Mouse (Mus musculus): ENCODE data around the gene Enkd1. TPM values are rescaled to one million over a fixed set of nuclear protein-coding genes. Genes with fewer than 3 reads are reported as not detected.
A peak's percentile ranks its signal among the peaks of the same experiment; 100 is the strongest.

Gene Enkd1
- total RNA-seq, 2 experiments from 2014 or later = 5.3 to 5.9 TPM

DNA sequence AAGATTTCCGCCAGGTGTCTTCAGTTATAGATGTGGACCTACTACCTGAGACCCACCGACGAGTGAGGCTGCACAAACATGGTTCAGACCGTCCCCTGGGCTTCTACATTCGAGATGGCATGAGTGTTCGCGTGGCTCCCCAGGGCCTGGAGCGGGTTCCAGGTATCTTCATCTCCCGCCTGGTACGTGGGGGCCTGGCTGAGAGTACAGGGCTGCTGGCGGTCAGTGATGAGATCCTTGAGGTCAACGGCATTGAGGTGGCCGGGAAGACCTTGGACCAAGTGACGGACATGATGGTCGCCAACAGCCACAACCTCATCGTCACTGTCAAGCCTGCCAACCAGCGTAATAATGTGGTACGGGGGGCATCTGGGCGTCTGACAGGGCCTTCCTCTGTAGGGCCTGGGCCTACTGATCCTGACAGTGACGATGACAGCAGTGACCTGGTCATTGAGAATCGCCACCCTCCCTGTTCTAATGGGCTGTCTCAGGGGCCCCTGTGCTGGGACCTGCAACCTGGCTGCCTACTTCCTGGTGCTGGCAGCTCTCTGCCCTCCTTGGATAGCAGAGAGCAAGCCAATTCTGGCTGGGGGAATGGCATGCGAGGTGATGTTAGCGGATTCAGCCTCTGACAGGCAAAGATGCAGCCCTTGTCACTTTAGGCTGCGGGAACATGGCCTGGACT lies 5.1 kb downstream of the Enkd1 start:
- ATAC-seq (ENCODE audit: poor library complexity, severe bottlenecking) = no peak

DNA sequence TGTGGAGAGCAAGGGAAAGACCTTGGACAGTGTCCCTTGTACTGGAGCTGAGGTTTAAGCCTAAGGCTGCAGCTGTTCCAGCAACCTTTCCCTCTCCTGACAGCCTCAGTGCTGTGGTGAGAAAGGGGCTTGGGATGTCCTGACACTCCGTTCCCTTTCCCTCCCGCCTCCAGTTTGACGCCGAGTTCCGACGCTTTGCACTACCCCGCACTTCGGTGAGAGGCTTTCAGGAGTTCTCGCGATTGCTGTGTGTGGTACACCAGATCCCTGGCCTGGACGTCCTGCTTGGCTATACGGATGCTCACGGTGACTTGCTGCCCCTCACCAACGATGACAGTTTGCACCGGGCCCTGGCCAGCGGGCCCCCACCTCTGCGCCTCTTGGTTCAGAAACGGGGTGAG lies 6.0 kb downstream of the Enkd1 start:
- ATAC-seq (ENCODE audit: poor library complexity, severe bottlenecking) = no peak

DNA sequence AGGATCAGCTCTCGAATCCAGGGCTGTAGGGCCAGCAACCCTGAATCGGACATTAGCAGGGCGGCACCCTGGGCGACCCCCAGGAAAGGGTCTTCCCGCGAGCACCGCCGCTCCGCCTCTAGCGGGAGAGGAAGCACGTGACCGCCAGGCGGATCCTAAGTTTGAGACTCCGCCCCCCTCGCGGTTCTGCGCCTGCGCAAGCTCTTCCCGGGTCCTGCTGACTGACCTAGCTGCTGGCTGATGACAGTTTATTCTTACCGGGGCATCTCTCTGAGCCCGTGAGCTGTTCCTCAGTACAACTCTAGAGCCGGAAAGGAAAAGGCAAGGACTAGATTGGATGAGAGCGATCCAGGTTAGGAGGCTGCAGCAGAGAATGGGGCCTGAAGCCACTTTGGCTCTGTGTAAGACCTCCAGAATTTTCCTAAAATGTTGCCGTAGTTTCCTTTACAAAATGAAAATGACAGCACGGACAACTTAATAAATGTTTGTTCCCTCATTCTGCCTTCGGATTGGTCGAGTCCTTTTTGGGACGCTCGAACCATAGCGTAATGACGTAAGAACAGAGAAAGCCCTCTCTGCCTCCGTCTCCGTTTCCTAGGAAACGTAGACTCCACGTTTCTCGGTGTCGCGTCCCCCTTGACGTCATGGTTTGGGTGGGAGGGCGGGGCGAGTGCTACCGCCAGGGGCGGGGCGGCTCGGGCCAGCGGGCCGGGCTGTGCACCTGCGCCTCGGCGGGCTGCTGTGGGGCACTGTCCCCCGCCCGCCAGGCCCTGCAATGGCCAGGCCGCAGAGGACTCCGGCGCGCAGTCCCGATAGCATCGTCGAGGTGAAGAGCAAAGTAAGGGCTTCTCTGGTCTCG lies 6.8 kb downstream of the Enkd1 start, which contains the start of the genes Acd and Pard6a:
Gene Acd, minus strand, starts transcription at position 137 of the 859 bp plus-strand sequence.
Gene Pard6a, plus strand, starts transcription at position 183 of the 859 bp plus-strand sequence.
- peak; percentile 76 for ATAC-seq (ENCODE audit: poor library complexity, severe bottlenecking)

DNA sequence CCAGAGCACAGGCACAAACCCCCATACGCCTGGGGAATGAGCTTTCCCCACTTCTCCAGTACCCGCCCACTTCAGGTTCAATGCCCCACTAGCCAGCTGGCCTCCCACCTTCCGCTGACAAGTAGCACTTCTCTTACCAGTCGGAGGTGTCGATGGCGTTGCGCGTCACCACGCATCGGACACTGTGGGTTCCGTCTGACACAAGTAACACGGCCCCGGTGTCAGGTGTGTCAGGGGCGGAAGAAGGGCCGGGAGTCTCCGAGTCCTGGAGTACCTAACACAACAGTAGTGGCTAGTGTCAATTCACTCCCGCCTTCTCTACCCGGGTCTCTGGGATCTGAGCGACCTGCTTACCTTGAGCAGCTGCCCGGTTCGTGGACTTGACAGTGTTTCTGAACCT lies 7.4 kb downstream of the Enkd1 start:
- ATAC-seq (ENCODE audit: poor library complexity, severe bottlenecking) = peak; percentile 75

DNA sequence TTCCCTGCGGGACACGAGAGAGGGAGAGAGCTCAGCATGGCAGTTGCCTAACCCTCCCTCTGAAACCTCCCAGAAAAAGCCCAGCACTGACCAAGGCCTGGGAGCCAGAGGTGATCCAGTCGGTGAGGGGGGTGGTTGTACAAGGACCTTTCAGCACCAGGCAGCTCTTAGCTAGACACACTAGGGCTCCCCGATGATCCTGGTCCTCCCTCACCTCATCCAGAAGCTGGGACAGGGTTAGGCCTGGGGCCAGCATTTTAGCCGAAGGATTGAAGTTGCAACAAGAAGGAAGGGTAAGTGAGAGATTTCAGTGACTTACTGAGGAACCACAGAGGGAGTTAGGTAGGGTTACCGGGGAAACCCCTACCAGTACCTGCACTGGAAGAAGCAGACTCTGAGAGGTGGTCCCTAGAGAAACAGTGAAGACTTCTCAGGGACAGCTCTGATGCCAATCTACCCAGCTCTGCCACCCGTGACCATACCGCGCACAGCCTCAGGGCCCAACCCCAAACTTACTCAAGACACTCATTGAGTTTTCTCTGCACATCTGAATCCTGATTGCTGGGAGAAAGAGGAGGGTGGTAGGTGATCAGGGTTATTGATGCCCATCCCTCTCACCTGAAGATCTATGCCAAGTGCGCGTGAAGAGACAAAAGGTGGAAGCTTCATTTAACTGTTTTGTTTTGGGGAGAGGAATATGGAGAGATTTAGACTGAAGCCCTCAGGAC lies 8.4 kb downstream of the Enkd1 start:
- no peak for ATAC-seq (ENCODE audit: poor library complexity, severe bottlenecking)

DNA sequence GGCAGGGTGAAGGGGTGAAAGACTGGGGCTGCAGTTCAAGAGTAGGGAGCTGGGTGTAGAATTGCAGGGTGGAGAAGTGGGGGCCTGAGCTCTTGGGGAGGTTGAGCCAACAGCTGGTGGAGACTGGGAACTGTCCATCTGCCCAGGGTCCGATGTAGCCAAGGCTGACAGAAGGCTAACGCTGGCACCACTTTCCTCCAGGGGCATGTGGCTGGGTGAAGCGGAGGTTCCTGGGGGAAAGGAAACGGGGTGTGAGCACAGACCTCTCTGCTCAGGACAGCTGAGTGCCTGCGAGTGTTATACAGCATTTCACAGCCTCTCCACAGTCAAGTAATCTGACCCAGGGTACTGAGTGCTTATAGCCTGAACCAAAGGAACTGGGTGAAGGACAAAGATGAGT lies 9.3 kb downstream of the Enkd1 start:
- ATAC-seq (ENCODE audit: poor library complexity, severe bottlenecking) = no peak

DNA sequence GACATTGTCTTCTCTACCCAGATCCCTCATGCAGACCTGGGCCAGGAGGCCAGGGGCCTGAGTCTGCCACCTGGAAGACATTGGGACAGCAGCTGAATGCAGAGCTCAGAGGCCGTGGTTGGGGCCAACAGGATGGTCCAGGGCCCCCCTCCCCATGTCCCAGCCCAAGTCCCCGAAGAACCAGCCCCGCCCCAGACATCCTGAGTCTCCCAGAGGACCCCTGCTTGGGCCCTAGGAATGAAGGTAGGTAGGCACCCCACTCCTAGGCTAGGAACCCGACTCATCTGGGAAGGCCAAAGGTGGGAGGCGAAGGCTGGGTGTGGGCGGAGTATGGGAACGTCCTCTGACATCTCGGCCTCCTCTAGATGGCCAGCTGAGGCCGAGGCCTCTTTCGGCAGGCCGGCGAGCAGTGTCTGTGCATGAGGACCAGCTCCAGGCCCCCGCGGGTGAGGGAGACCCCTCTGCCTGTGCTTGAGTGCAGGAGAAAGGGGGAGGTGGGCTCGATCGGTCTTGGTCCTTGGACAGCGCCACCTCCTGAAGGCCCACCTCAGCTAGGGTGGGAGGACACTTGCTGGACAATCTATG lies 10.7 kb downstream of the Enkd1 start:
- ATAC-seq (ENCODE audit: poor library complexity, severe bottlenecking) = no peak

DNA sequence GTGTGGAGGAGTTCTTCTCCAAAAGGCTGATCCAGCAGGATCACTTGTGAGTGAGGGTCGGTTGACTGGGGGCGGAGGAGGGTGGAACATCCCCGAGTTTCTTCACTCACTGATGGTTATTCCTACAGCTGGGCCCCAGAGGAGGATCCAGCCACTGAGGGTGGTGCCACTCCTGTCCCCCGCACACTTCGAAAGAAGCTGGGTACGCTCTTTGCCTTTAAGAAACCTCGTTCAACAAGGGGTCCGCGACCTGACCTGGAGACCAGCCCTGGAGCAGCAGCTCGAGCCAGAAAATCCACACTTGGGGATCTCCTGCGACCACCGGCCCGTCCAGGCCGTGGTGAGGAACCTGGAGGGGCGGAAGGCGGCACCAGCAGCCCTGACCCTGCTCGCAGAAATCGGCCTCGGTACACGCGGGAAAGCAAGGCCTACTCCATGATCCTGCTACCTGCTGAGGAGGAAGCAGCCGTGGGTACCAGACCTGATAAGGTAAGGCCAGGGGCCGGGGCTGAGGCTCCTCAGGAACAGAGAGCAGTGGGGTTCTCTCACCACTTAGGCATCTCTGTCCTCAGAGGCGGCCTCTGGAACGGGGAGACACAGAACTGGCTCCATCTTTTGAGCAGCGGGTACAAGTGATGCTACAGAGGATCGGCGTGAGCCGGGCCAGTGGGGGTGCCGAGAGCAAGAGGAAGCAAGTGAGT lies 12.8 kb downstream of the Enkd1 start:
- ATAC-seq (ENCODE audit: poor library complexity, severe bottlenecking) = no peak

DNA sequence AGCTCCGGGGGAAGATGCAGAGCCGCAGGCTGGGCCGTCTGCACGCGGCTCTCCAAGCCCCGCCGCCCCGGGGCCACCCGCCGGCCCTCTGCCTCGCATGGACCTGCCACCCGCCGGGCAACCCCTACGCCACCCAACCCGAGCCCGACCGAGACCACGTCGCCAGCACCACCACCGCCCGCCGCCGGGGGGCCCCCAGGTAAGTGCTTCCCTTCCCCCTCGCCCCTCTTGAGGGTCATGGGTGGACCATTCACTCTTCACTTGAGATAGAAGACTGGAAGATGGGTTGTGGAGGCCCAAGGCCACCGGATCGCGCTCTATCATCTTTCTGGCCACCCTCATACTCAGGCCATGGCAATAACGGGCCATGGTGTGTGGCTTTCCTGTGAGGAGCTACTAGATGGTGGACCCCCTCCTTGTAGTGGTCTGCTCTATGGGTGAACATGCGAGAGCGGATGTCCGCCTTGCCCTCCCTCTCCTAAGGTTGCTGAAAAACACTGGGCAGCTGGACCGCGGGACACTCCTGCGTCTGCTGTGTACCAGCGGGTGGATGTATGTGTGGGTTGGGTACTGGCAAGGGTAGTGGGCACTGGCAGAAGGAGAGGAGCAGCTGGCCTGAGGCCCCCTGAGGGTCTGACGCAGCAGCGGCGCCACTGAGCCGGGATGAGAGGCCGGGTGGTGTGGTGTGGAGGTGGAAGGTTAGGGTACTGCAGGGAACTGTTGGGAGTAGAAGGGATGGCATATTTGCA lies 13.8 kb downstream of the Enkd1 start:
- no peak for ATAC-seq (ENCODE audit: poor library complexity, severe bottlenecking)

DNA sequence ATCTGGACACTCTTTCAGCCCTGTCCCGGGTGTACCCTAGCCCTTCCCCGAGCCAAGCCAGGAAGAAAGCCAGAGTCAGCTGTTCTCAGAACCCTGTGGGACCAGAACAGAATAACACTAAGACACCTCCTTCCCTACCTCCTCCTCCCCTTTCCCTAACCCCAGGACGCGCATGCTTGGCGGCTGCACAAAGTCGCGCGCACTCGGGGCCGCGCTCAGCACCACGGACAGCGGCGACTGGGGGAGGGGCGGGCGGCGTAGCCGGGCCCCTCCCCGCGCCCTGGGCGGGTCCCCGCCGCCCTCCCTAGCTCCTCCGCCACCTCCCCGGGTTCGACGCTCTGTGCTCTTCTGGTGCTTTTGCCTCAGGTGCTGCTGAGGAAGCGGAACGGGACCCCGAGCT lies 14.4 kb downstream of the Enkd1 start:
- no peak for ATAC-seq (ENCODE audit: poor library complexity, severe bottlenecking)

DNA sequence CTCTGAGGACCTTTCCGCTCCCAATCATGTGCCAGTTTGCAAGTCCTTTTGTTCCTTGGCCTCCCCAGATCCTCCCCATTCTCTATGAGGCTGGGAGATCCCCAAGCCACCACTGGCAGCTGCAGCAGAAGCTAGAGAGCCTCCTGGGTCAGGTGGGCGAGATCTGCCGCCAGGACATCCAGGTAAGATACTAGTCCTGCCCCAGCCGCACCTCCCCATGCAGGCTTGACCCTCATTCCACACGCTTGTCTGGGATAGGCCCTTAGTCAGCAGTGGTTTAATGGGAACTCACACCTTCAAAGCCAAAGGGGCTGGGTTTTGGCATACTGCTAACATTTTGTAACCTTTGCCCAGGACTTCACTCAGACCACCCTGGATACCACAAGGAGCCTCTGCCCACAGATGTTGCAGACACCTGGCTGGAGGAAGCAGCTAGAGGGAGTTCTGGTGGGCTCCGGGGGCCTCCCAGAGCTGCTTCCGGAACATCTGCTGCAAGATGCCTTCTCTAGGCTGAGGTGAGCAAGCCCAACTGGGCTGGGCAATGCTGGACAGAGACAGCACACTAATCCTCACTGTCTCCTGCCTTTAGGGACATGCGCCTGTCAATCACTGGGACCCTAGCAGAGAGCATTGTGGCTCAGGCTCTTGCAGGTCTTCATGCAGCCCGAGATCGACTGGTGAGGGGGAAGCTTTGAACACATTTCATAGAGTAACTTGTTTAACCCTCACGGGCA lies 15.4 kb downstream of the Enkd1 start:
- no peak for ATAC-seq (ENCODE audit: poor library complexity, severe bottlenecking)

DNA sequence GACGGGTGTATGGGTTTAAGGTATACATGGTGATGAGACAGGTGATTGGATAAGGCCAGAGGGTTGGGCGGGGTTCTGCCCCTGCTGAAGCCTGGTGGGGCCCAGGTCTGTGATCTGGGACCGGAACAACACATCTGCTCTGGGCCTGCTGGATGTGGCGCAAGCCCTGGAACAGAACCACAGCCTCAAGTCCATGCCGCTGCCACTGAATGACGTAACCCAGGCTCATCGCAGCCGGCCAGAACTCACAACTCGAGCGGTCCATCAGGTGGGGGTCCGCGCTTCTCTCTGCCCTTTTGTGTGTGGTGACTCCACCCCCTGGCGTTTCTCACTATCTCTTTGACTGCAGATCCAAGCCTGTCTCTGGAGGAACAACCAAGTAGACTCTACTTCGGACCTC lies 17.0 kb downstream of the Enkd1 start:
- ATAC-seq (ENCODE audit: poor library complexity, severe bottlenecking) = peak; percentile 50

DNA sequence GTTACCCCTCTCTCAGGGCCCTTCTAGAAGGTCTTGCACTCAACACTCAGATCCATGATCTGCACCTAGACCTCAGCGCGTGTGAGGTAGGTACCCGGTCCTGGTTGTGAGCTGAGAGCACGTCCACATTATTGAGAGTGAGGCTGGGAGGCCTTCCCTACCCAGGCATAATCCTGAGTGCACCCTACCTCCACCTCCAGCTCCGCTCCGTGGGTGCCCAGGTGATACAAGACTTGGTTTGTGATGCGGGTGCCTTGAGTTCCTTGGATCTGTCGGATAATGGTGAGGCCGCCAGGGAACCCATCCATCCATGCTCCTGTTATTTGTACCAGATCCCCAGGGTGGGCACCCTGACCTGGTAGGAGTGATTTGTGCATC lies 18.0 kb downstream of the Enkd1 start:
- ATAC-seq (ENCODE audit: poor library complexity, severe bottlenecking) = no peak

DNA sequence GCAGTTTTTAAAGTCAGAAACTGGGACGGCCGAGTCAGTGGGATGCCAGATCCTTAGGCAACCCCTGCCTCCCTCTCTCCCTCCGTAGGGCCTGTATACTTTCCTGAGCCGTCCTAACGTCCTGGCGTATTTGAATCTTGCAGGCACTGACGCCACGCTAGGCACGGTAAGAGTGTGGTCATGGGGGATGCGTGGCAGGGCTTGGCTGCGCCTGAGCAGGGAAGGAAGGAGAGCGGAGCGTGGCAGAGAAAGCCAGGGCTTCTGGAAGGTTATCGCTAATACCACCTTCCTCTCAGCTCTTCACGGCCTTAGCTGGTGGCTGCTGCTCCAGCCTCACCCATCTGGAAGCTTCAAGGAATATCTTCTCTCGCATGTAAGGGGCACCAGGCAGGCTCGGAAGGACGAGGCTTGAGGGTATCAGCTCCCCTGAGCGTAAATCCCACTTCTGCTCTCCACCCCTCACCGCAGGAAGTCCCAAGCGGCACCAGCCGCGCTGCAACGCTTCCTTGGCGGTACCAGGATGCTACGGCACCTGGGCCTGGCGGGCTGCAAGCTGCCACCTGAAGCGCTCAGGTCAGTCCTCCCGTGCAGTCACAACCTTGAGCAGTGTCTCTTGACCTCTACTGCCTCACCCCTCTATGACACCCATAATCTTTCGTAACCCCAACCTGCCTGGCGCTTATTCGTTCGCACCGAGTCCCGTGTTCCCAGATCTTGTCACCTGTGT lies 18.6 kb downstream of the Enkd1 start:
- no peak for ATAC-seq (ENCODE audit: poor library complexity, severe bottlenecking)

DNA sequence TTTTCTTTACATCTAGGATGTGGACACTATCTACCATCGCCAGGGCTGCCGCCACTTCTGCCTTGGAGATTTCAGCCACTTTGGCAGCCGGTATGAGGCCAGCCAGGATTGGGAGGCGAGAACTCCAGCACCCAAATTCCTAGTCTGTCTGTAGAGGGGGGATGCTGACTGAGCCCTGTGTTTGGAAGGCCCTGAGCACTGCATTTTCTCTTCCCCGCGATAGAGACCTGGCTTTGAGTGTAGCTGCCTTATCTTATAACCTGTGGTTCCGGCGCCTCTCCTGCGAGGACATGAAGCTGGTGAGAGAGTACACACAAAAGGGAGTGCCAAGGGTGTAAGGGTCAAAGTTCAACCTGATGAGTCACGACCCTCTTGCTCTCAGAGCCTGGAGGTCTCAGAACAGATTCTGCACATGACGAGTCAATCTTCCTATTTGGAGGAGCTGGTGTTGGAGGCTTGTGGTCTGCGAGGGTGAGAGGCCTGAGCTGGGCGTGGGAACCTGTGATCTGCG lies 19.7 kb downstream of the Enkd1 start:
- no peak for ATAC-seq (ENCODE audit: poor library complexity, severe bottlenecking)

DNA sequence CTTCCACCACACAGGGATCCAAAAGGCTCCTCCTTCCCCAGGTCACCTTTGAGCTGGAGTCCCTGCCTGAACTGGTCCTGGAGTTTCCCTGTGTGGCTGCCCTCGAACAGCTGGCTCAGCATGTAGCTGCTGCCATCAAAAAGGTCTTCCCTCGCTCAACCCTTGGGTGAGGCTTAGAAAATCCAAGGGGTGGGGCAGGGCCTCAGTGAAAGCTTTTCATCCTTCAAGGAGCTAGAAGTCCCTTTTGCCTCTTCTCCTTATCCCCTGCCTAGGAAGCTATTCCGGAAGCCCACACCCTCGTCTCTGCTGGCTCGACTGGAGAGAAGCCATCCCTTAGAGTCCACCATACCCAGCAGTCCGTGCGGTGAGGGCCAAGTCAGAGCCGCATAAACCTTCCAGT lies 20.5 kb downstream of the Enkd1 start:
- ATAC-seq (ENCODE audit: poor library complexity, severe bottlenecking) = no peak

DNA sequence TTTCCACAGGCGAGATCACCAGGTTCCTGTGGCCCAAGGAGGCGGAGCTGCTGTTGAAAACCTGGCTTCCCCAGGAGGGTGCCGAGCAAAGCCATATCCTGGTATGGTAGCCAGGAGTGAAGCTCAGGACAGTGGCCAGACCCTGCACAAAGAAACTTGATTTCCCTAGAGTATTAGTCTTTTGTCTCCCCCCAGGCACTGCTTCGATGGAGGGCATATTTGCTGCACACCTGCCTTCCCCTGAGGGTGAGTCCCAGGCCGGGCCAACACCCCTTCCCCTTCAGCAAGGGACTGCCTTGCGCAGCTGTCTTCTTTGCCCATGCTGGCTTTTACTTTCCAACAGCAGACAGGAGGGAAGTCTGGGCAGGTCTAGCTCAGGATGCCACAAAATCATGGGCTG lies 21.5 kb downstream of the Enkd1 start:
- no peak for ATAC-seq (ENCODE audit: poor library complexity, severe bottlenecking)

DNA sequence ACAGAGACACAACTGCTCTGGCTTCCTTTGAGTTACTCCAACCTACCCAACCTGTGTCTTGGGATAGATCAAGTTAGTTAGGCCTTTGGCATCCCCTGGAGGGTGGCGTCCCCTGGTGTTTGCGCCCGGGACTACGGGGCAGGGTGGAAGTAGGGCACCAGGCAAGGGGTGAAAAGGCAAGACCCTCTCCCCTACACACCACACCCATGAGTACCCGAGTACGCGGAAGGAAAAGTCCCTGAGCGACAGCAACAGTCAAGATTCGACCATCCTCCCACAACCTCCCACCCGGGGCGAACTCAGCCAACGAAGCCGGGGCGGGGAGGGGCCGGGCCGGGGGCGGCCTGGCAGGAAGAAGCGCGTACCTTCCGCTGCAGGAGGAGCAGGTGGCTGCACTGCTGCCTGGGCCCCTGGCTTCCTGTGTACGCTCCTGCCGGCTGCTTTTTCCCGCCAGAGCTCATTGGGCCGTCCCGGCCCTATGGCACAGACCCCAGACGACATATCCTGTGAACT lies 22.2 kb downstream of the Enkd1 start, which contains the start of gene Carmil2:
Gene Carmil2, plus strand, starts transcription at position 479 of the 513 bp plus-strand sequence.
- peak; percentile 83 for ATAC-seq (ENCODE audit: poor library complexity, severe bottlenecking)
